Mouse (Mus musculus): Measurements from ENCODE around the gene Svs6. TPM values are rescaled to one million over a fixed set of nuclear protein-coding genes. Genes with fewer than 3 reads are reported as not detected.

Svs6 gene
- polyA plus RNA-seq, 1 experiment from 2014 or later = not detected

GRCm38 (mm10) chr2:164360974-164361657 lies 44.6 kb downstream of the Svs6 start:
- no peaks in the 10 kb centered on the region for H3K79me2 ChIP-seq (ENCODE audit: inconsistent target)
- H3K36me3 ChIP-seq (ENCODE audit: inconsistent target) = no peaks in the 10 kb centered on the region
- H3K27ac ChIP-seq = no peak overlapping the region
- WGBS (ENCODE audit: missing documents) = 34% methylated on average over 13 of the region's 13 CpGs
- H3K4me3 ChIP-seq (ENCODE audit: inconsistent target) = no peak overlapping the region

- no peak overlapping the region for H3K4me3 ChIP-seq (ENCODE audit: inconsistent target)
- 77% methylated on average over 3 of the region's 3 CpGs for WGBS (ENCODE audit: missing documents)
- no peak overlapping the region for H3K27ac ChIP-seq
- no peaks in the 10 kb centered on the region for H3K79me2 ChIP-seq (ENCODE audit: inconsistent target)
- H3K36me3 ChIP-seq (ENCODE audit: inconsistent target) = no peaks in the 10 kb centered on the region
These were observed 50.4 kb downstream of the Svs6 start for GRCm38 (mm10) chr2:164366947-164367346.

Other genes starting within 250 kb of the Svs6 start
- gene Stk4, start 246.4 kb upstream of the Svs6 start, polyA plus RNA-seq (2018) = 55.4 to 80.1 TPM (median 68.0 TPM) in 3 replicates
- 35.0 to 41.7 TPM (median 39.3 TPM) in 3 replicates for gene Tomm34, start 245.6 kb upstream of the Svs6 start, polyA plus RNA-seq (2018)
- not detected in 3 replicates for gene Kcns1, start 145.6 kb upstream of the Svs6 start, polyA plus RNA-seq (2018)
- not detected in 3 replicates for gene Wfdc5, start 134.0 kb upstream of the Svs6 start, polyA plus RNA-seq (2018)
- not detected in 3 replicates for gene Wfdc12, start 126.1 kb upstream of the Svs6 start, polyA plus RNA-seq (2018)
- gene Wfdc15a, start 116.6 kb upstream of the Svs6 start, polyA plus RNA-seq (2018) = not detected in 3 replicates
- not detected in 3 replicates for gene Wfdc15b, start 95.1 kb upstream of the Svs6 start, polyA plus RNA-seq (2018)
- gene Svs2, start 78.3 kb upstream of the Svs6 start, polyA plus RNA-seq (2018) = not detected in 3 replicates
- not detected in 3 replicates for gene Svs3b, start 60.1 kb upstream of the Svs6 start, polyA plus RNA-seq (2018)
- gene Svs4, start 38.3 kb upstream of the Svs6 start, polyA plus RNA-seq (2018) = not detected in 3 replicates
- gene Svs3a, start 27.5 kb upstream of the Svs6 start, polyA plus RNA-seq (2018) = not detected in 3 replicates
- gene Svs5, start 16.0 kb downstream of the Svs6 start, polyA plus RNA-seq (2018) = not detected in 3 replicates
- 0.24 to 1.3 TPM (median 0.90 TPM) in 3 replicates for gene Slpi, start 72.3 kb downstream of the Svs6 start, polyA plus RNA-seq (2018)
- not detected in 3 replicates for gene Rbpjl, start 86.4 kb downstream of the Svs6 start, polyA plus RNA-seq (2018)
- not detected in 3 replicates for gene Matn4, start 88.4 kb downstream of the Svs6 start, polyA plus RNA-seq (2018)
- 114 to 215 TPM (median 133 TPM) in 3 replicates for gene Sdc4, start 127.1 kb downstream of the Svs6 start, polyA plus RNA-seq (2018)
- gene Sys1, start 140.2 kb downstream of the Svs6 start, polyA plus RNA-seq (2018) = 6.9 to 30.0 TPM (median 27.8 TPM) in 3 replicates
- 0.30 TPM in 1 of 3 replicates, not detected in the others for gene Gm20458, start 144.2 kb downstream of the Svs6 start, polyA plus RNA-seq (2018)
- not detected in 3 replicates for gene Trp53tg5, start 157.0 kb downstream of the Svs6 start, polyA plus RNA-seq (2018)
- gene Dbndd2, start 169.4 kb downstream of the Svs6 start, polyA plus RNA-seq (2018) = 13.0 to 46.6 TPM (median 28.5 TPM) in 3 replicates
- 58.4 to 92.7 TPM (median 64.5 TPM) in 3 replicates for gene Pigt, start 180.8 kb downstream of the Svs6 start, polyA plus RNA-seq (2018)
- not detected in 3 replicates for gene Wfdc2, start 245.7 kb downstream of the Svs6 start, polyA plus RNA-seq (2018)